Mouse (Mus musculus) left cerebral cortex, postnatal 4 days (tissue): ENCODE measurements around the gene Tbc1d1. TPM values are rescaled to one million over a fixed set of nuclear protein-coding genes. Genes with fewer than 3 reads are reported as not detected.
A peak's percentile ranks its signal among the peaks of the same experiment; 100 is the strongest.

ENCODE experiments used
- DNase-seq: peaks from one replicate; pipeline ENCODE4 v3.0.0-alpha.2; 2022
- intact Hi-C: fragments of 180-260 bp; cut with DNase I; formaldehyde crosslinking; loops from one replicate; pipeline ENCODE4 v1.15.1; 2025
- total RNA-seq, 2 experiments: library from RNA; stranded (reverse); gene quantifications; 2 replicates each; pipeline ENCODE4 v1.2.3; 2021

Gene Tbc1d1
- total RNA-seq, 2 experiments from 2014 or later: 12.9 to 14.3 TPM

DNA sequence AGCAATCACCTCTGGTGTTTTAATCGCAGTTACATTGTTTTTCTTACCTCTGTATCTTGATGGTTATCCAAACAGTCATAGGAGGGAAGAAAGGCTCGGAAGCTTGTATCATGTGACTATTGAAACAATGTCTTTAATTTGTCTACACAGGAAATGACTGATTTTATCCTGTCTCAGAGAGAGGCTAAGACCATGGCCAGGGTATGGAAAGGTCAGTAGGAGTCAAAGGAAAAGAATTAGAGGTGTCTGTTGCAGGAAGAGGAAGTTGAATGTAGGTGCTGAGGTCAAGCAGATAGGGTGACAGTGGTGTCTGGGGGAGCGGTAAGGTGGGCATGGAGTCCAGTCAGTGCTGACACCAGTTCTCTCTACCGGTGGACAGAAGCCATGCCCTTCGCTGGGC, 45.0 kb downstream of the Tbc1d1 start:
- intact Hi-C loops: no loop called here
- no peak for DNase-seq

DNA sequence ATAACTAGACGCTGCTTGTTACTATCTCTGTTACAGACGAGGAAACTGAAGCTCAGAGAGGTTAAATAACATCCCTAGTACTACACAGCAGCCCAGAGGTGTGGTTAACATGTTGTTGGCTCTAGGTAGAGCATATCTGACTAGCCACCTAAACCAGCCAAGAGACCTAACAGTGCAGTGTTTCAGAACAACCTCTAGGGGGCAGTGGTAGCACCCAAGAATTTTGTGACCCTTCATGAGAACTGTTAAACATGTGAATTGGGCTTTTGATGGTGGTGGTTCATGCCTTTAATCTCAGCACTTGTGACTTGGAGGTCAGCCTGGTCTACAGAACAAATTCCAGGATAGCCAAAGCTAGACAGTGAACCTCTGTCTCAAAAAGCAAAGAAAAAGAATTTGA, 46.2 kb downstream of the Tbc1d1 start:
- intact Hi-C loops: no loop called here
- peak; percentile 3 for DNase-seq

- intact Hi-C loops: no loop called here
- DNase-seq: no peak
Measured at GRCm38 (mm10) chr5:64205610-64206009, 49.5 kb downstream of the Tbc1d1 start.

- DNase-seq: no peak
- intact Hi-C loops: no loop called here
Measured at GRCm38 (mm10) chr5:64206431-64206830, 50.3 kb downstream of the Tbc1d1 start.

GRCm38 (mm10) chr5:64206875-64207274, 50.8 kb downstream of the Tbc1d1 start:
- intact Hi-C loops: no loop called here
- no peak for DNase-seq

- intact Hi-C loops: no loop called here
- no peak for DNase-seq
Measured at GRCm38 (mm10) chr5:64207800-64208199, 51.7 kb downstream of the Tbc1d1 start.

- DNase-seq: no peak
- intact Hi-C loops: no loop called here
Measured at GRCm38 (mm10) chr5:64210817-64211216, 54.7 kb downstream of the Tbc1d1 start.

DNA sequence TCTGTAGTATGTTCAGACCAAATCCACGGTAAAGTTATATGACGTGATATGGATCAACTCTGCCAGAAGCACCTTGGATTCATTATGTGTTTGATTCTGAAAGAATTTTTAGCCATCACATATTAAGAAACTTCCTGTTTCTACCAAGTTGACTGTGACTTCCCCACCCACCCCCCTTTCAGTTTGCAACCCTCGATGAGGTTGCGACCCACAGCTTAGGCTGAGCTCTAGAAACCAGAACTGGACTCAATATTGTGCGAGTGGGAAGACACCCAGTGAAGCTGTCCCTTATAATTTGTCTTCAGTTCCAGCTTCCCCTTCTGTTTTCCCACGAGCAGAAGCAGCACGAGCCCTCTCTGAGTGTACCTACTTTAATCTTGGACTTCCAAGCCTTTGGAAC, 55.2 kb downstream of the Tbc1d1 start:
- intact Hi-C loops: no loop called here
- DNase-seq: no peak

DNA sequence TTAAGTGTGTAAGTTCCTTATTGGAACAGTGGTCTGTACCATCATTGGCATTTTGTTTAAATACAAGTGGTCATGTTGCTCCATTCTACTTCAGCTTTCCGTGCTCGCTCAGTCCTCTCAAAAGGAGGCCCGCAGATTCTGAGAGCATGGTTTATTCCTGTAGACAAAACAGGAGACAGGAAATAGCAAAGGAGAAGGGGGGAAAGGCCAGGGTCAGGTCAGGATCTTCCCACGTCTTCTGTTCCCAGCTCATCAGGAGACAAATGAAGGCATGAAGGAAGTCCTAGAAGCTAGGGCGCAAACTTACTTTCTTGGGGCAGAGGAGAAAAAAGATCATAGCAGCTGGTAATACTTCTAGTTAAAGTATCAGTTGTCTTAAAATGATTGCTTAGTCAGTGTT, 56.1 kb downstream of the Tbc1d1 start:
- DNase-seq: no peak
- intact Hi-C loops: no loop called here

- DNase-seq: no peak
- intact Hi-C loops: no loop called here
Measured at GRCm38 (mm10) chr5:64212619-64213018, 56.5 kb downstream of the Tbc1d1 start.

- intact Hi-C loops: no loop called here
- no peak for DNase-seq
Measured at GRCm38 (mm10) chr5:64215806-64216205, 59.7 kb downstream of the Tbc1d1 start.

DNA sequence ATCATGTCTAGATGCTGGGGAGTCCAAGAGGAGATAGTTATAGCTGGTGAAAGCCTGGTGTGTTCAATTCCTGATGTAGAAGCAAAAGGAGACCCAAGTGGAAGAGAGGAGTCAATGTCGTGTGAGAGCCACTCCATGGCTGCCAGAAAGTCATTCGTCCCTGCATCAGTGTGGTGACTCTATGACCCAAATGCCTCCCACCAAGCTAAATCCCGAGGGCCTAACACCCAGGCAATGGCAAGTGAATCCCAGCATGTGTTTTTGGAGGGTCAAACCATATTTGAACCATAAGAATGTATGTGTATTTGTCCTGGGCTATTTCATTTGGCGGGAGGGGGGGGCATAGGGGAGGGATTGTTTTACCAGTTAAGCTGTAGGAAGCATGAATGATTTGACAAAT, 60.2 kb downstream of the Tbc1d1 start:
- intact Hi-C loops: no loop called here
- no peak for DNase-seq

- intact Hi-C loops: no loop called here
- no peak for DNase-seq
Measured at GRCm38 (mm10) chr5:64217256-64217655, 61.2 kb downstream of the Tbc1d1 start.

DNA sequence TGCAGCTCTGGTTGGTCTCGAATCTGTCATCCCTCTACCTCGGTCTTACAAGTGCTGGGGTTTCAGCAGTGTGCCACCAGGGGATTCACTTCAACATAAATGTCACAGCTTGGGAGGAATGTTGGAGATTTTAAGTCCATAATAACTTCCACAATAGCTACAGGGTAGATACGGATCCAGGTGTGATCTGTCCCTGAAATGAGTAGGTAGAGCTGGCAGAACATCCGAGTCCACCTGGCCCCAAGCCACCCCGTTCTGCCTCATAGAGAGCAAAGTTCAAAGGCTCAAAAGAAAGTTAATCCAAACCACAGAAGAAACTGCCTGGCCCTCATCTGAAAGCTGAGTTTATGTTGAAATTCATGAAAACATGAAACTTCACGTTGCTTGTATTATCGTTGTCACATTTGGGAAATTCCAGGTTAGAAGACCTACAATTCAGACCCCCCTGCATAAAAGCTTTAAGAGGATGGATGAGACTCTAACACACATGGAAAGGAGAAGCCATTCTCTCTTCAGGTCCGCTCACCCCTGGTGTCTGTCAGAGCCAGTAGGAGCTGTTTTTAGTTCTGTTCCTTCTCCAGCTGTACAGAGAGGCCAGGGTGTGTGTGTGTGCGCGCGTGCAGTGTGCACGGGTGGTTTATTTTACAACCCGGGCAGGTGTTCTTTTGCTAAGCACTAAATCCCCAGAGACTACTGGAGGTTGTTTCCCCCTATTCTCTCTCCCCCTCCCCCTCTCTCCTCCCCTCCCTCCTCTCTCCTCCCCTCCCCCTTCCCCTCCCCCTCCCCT, 61.9 kb downstream of the Tbc1d1 start:
- intact Hi-C loops: no loop called here
- DNase-seq: no peak

DNA sequence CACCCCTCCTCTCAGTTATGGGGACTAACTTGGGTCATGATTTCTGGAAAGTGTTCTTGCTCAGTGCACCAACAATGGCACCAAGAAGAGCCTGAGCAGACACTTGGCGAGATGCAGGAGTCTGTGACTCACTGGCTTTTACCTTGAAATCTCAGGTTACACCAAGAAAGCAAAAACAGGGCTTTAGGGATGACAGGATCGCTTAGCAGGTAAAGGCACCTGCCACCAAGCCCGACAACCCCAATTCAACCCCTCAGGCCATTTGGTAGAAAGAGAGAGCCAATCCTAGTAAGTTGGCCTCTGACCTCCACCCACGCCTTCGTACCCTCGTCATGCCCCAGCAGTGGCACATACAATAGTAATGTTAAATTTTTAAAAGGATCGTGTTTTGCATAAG, 62.5 kb downstream of the Tbc1d1 start:
- no peak for DNase-seq
- intact Hi-C loops: no loop called here

- intact Hi-C loops: no loop called here
- DNase-seq: no peak
Measured at GRCm38 (mm10) chr5:64220776-64221175, 64.7 kb downstream of the Tbc1d1 start.

DNA sequence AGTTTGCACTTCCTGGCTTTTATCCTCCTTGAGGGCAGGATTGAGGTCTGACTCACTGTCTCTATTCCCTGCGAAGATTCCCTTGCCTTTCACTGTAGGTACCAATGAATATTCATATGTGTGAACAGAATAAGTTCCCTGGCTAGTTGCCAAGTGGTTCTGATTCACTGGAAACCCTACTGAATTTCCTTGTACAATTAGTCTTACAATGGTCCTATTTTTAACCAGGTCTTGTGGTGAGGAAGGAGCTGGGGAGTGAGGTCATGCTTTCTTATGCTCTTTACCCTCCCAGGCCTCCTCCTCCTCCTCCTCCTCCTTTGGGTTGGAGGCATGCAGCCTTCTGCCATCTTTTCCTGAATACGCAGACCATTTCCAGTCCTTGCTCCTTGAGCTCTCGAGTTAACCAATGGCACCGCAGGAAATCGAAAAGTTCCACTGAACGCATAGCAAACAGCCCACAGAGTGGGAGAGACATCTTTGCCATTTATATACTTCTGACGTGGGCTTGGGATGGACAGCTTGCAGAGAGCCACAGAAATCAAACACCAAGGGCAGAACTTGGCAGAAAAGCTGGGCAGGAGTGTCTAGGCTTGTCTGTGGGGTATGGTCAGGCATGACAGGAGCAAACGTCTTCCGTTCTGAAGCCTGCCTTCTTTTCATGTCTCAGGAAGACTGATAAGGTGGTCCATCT, 68.8 kb downstream of the Tbc1d1 start:
- DNase-seq: no peak
- intact Hi-C loops: no loop called here

DNA sequence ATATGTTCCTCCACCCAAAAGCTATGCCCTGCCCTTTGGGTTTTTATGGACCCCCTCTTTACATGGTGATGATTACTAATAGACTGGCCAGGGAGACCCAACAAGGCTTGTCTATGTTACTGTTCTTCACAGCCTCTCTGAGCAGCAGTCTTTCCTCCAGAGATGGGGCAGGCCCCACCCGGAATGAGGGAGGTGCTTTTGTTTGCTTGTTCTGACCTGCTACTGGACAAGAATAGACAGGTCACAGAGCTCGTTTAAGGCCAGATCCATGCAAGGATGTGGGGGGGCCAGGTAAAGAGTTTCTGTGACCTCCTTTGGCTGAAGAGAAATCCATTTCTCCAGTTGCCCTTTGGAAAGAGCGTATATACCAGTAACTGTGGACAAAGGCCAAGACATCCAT, 72.1 kb downstream of the Tbc1d1 start:
- DNase-seq: no peak
- intact Hi-C loops: no loop called here

DNA sequence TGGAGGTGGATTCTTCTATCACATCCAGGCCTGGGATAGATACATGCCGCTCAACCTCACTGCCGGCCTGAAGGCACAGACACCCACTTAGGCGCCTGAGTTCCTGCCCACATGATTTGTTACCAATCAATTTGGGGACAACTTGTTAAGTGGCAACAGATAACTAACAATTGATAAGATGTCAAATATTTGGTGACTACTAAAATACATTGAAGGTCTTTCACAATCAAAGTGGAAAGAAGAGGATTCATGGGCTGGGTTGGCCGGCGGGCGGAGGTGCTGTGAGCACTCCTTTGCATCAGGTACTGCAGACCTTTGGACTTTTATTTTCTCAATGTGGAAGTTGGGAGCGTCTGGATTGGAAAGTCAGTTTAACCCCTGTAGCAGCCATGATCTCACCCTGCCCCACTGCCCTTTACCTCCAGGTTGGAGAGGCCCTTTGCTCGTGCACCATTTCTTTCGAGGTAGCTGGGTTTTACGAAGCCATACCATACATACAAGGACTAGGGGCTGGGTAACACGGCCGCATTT, 73.3 kb downstream of the Tbc1d1 start:
- no peak for DNase-seq
- intact Hi-C loops: no loop called here

DNA sequence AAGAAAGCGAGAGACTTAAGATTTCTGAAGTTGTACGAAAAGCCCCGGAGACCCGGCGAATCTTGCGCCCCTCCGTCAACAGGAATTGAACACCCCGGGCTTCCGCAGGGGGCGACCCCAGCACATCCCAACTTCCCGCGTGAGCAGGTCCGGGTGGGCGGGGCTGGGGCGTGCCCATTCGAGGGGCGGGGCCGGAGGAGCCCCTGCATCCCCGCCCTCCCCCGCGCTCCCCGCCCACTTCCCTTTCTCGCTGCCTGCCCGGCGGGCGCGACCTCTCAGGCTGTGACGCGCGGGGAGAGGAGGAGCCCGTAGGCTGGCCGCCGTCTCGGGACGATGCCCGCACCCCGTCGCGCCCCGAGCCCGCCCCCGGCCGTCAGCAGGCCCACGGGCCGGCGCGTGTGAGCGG, 74.0 kb downstream of the Tbc1d1 start:
- intact Hi-C loops: no loop called here
- peak; percentile 95 for DNase-seq

DNA sequence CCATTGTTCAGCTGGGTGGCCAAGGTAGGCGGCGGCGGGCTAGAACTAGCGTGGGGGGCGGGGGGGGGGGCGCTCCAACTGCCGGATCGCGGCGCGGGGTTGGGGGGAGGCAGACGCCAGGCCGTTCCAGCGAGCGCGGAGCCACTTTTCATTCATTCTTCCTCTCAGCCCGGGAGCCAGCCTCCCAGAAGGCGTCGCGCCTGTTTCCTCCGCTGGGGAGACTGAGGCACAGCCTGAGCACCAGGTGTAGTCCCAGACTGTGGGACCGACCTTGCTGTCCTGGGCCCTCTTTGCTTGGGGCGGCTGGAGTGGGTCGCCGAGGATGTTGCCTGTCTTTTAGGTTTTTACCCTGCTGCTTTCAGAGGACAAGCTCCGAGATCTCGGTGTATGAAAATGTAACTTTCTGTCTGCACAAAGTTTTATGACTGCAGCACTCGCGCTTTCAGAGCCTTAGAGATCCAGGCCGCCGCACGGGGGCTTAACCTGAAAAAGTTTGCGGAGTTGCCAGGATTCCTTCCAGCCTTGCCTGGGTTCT, 74.5 kb downstream of the Tbc1d1 start:
- intact Hi-C loops: no loop called here
- peak; percentile 17 for DNase-seq

DNA sequence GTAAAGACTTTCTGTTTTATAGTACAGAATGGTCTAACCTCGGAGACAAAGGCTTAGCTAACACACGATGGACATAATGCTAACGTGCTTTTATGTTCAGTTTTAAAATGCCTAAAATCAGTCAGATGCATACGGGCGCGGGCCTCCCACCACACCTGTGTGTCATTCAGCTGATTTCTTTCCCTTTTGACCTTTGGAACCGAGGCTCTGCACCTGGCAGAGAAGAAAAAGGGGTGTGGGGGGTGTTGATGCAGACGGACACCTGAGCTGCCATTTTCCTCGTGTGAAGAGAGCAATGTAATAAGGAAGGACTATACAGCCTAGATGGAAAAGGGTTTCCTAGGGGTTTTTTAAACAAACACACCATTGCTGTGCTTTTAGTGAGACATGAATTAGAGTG, 76.8 kb downstream of the Tbc1d1 start:
- DNase-seq: no peak
- intact Hi-C loops: no loop called here
